Mouse (Mus musculus) intestine, postnatal 0 days (tissue): ENCODE measurements around the gene BC003965. TPM values are rescaled to one million over a fixed set of nuclear protein-coding genes. Genes with fewer than 3 reads are reported as not detected.
"Not testable (repeated sequence)": the region's sequence is repeated elsewhere in the genome, so short reads cannot be mapped to it uniquely, and the experiment has no call there.

Experiments
- ATAC-seq: fragments of 200-750 bp; cut with Nextera tagmentation; 2 replicates; pipeline ENCODE4 v1.8.0; 2017; ENCODE audit warnings: mild to moderate bottlenecking, moderate TSS enrichment, moderate library complexity
- H3K27ac ChIP-seq: fragments of 300-500 bp; sonication (generic); 2 replicates; pipeline ENCODE4 v1.5.1; 2014; ENCODE audit warnings: mild to moderate bottlenecking, low read depth, low read length, moderate library complexity
- H3K27me3 ChIP-seq: fragments of 300-500 bp; sonication (generic); replicated peaks from 2 replicates; pipeline ENCODE4 v1.6.1; 2014; ENCODE audit warnings: low read length, mixed read lengths; ENCODE audit not compliant: control insufficient read depth, insufficient read depth
- H3K36me3 ChIP-seq: fragments of 300-500 bp; sonication (generic); 2 replicates; pipeline ENCODE4 v1.6.1; 2014; ENCODE audit warnings: mild to moderate bottlenecking, moderate library complexity; ENCODE audit not compliant: control insufficient read depth, insufficient read depth
- H3K4me1 ChIP-seq: fragments of 300-500 bp; sonication (generic); replicated peaks from 2 replicates; pipeline ENCODE4 v1.6.1; 2014; ENCODE audit warnings: antibody characterized with exemption, low read length, mixed read lengths; ENCODE audit not compliant: control insufficient read depth, insufficient read depth
- H3K4me2 ChIP-seq: fragments of 300-500 bp; sonication (generic); replicated peaks from 2 replicates; pipeline ENCODE4 v1.6.1; 2014; ENCODE audit warnings: low read depth, mild to moderate bottlenecking, moderate library complexity
- H3K4me3 ChIP-seq: fragments of 300-500 bp; sonication (generic); 2 replicates; pipeline ENCODE4 v1.5.1; 2014; ENCODE audit warnings: low read depth, low read length
- H3K9ac ChIP-seq: fragments of 300-500 bp; sonication (generic); 2 replicates; pipeline ENCODE4 v1.6.1; 2014; ENCODE audit warnings: mild to moderate bottlenecking, low read depth, low read length
- H3K9me3 ChIP-seq: fragments of 300-500 bp; sonication (generic); 2 replicates; pipeline ENCODE4 v1.6.1; 2016; ENCODE audit warnings: mixed run types; ENCODE audit not compliant: control insufficient read depth
- CTCF ChIP-seq: sonication (generic); IDR thresholded peaks from 2 replicates; pipeline ENCODE4 v1.5.1; 2016; ENCODE audit warnings: low read depth, mild to moderate bottlenecking, control low read depth, antibody characterized with exemption, moderate library complexity
- WGBS: fragments of 180-500 bp; shearing (Covaris S2); extraction: QIAGEN DNeasy Blood & Tissue Kit; methylation state at CpG from one replicate; pipeline ENCODE4 v1.1.7; 2014; 5-methylcytosine and 5-hydroxymethylcytosine counted together
- polyA plus RNA-seq: library from polyadenylated mRNA; unstranded; fragments of >200 nt; fragmentation: Nextera tagmentation; extraction: Ambion mirVana; gene quantifications from 2 replicates; pipeline ENCODE4 v1.2.1, GENCODE M21; 2015

The BC003965 gene
- polyA plus RNA-seq, 1 experiment from 2014 or later: 17.5 TPM

DNA sequence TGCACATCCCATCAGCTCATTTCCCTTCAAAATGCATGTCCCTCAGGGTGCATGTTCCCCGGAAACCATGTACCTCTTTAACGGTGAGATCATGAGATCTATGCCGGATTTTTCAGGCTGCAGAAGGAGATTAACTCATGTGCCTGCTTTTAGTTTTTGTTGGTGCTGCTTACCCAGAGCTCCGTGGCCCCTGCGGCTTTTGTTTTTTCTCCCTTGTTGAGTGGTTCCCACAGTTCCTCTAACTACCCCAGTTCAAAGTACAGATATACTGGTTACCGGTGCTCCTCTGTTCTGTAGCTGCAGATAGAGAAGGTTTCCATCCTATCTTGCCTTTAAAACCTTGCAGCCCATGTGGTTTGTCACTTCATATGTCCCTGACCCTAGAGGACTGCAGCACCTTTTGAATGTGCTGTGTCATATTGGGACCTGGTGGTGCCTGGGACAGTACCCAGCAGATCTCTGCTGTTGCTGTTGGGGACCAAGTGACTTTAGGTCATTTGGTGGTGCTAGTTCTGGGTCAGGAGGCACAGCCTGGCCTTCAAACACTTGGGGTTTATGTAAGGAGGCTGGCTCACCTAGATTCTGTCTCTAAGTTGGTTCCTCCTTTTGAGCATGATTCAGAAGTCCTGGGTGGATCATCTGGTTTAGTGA is 38.7 kb downstream of the BC003965 start:
- peak overlapping the region; percentile 57; the same call in 1 of the 2 replicates for H3K27ac ChIP-seq
- H3K27me3 ChIP-seq: no peaks in the 10 kb centered on the region
- no peak overlapping the region for H3K9ac ChIP-seq
- no peak for TF ChIP-seq CTCF
- peaks cover 27% of the 10 kb centered on the region; the same call in 1 of the 2 replicates for H3K36me3 ChIP-seq
- ATAC-seq: no peak; the same call in 1 of the 2 replicates
- no peaks in the 10 kb centered on the region for H3K9me3 ChIP-seq
- peak overlapping the region; percentile 72 for H3K4me2 ChIP-seq
- WGBS: 43% methylated on average over 6 of the region's 6 CpGs
- no peaks in the 10 kb centered on the region for H3K4me1 ChIP-seq
- peak overlapping the region; percentile 27 for H3K4me3 ChIP-seq

DNA sequence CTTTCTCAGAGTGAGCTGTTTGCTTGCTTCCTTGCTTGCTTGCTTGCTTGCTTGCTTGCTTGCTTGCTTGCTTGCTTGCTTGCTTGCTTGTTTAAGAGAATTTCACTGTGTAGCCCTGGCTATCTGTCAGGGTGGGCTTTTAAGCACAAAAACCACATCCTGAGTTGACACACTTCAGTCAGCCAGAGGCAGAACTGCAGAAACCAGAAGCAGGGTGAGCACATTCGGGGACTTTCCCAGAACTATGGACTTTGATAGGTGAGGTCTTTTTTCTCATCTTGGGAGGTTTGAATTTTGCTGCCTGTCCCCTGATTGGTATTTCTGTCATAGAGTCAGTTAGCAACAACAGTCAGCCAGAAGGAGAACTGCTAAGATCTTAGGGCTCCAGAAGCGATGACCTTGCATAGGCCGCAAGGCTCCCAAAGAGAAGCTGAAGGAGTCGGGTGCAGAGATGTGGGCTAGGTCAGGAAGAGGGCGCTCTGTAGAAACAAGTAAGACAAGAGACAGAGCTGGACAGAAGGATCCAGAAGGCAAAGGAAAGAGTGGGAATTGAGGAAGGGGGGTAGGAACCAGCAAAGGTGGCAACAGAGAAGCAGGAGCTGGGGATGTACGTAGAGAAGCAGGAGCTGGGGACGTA is 40.4 kb downstream of the BC003965 start:
- peaks cover 20% of the 10 kb centered on the region; the same call in 1 of the 2 replicates for H3K36me3 ChIP-seq
- no peak overlapping the region for H3K4me3 ChIP-seq
- ATAC-seq: no peak
- WGBS: 88% methylated on average over 7 of the region's 7 CpGs
- no peaks in the 10 kb centered on the region for H3K9me3 ChIP-seq
- no peak overlapping the region for H3K4me2 ChIP-seq
- no peak for TF ChIP-seq CTCF
- H3K27me3 ChIP-seq: no peaks in the 10 kb centered on the region
- no peak overlapping the region for H3K27ac ChIP-seq
- no peaks in the 10 kb centered on the region for H3K4me1 ChIP-seq
- no peak overlapping the region for H3K9ac ChIP-seq

DNA sequence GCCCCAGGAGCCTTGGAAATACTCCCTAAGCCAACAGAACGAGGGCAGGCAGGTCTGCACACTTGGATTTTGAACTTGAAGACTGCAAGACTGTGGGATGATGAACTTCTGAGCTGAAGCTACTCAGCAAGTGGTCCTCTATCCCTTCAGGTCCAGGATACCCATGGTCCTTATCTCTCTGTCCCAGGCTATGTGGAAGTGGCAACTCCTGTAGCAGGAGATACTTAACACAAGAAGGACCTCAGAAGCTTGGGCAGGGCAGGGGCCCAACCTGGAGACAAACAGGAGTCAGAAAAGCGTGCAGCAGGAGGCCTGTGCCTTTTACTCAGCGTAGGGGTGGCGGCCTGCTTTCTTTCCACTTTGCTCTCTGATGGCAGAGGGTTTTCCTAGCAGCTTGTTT is 41.3 kb downstream of the BC003965 start:
- no peak overlapping the region for H3K9ac ChIP-seq
- TF ChIP-seq CTCF: no peak
- no peak overlapping the region for H3K4me2 ChIP-seq
- no peaks in the 10 kb centered on the region for H3K4me1 ChIP-seq
- no peak overlapping the region for H3K27ac ChIP-seq
- no peak for ATAC-seq
- 85% methylated on average over 4 of the region's 4 CpGs for WGBS
- H3K27me3 ChIP-seq: no peaks in the 10 kb centered on the region
- H3K4me3 ChIP-seq: no peak overlapping the region
- H3K36me3 ChIP-seq: peaks cover 23% of the 10 kb centered on the region
- H3K9me3 ChIP-seq: no peaks in the 10 kb centered on the region

DNA sequence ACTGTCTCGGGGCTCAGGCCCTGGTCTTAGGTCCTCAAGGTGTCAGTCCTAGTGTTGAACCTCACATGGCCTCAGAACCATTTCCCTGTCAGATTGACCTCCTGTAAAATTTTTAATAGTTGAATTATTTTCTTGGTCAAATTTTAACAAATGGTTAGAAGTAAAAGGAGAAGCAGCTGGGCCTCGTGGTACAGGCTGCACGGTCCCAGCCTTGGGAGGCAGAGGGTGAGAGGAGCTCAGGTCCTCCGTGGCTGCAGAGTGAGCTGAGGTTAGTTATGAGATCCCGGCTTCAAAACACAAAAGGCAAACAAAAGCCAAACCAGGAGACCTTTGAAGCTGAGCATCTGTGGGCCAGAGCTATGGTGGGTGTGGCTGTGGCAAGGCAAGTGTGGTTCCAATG is 43.6 kb downstream of the BC003965 start:
- Histone ChIP-seq H3K4me1 (no peaks in the 10 kb centered on the region), H3K4me3 (no peak overlapping the region), H3K27me3 (no peaks in the 10 kb centered on the region), H3K4me2 (no peak overlapping the region), H3K36me3 (peaks cover 32% of the 10 kb centered on the region), H3K9me3 (no peaks in the 10 kb centered on the region), H3K9ac (no peak overlapping the region), H3K27ac (no peak overlapping the region)
- no peak for TF ChIP-seq CTCF
- WGBS: 84% methylated on average over 5 of the region's 5 CpGs
- ATAC-seq: no peak

DNA sequence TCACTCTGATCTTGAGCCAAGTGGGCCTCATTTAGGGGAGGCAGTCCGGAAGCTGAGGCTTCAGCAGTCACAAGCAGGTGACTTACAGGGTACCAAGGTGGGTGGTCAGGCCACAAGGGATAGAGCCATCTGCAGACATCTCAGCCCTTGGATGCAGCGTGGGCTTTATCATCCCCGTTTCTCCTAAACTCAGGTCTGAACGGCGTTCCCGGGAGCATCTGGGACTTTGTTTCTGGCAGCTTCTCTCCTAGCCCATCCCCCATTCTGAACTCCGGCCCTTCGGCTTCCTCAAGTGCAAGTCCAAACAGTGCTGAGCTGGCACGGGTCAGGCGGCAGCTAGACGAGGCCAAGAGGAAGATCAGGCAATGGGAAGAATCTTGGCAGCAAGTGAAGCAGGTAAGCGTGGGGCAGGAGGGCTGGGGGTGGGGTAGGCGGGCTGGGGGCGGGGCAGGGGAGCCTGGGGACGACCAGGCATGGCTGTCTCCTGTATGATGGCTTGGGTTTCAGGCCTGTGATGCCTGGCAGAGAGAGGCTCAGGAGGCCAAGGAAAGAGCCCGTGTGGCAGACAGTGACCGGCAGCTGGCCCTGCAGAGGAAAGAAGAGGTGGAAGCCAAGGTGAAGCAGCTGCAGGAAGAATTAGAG is 45.8 kb downstream of the BC003965 start:
- ATAC-seq: peak; percentile 62; the same call in 1 of the 2 replicates

DNA sequence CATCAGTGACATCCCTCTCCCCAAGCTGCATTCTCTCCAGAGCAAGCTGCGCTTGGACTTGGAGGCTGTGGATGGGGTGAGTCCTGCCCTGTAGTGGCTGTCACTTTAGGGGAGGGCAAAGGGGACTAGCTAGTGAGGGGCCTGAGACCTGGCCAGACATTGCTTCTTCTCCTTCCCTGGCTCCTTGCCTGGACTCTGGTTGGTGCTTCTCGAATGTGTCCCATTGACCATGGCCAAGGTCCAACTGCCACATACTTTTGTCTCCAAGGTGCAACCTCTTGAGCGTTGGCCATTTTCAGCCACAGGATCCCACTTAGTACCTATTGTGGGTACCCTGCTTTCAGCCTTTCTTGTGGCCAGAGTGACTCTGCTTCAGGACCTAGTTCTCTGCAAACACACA is 46.3 kb downstream of the BC003965 start:
- no peak overlapping the region for H3K9ac ChIP-seq
- no peaks in the 10 kb centered on the region for H3K4me1 ChIP-seq
- 86% methylated on average over 3 of the region's 3 CpGs for WGBS
- peaks cover 40% of the 10 kb centered on the region for H3K36me3 ChIP-seq
- H3K27me3 ChIP-seq: no peaks in the 10 kb centered on the region
- H3K9me3 ChIP-seq: no peaks in the 10 kb centered on the region
- TF ChIP-seq CTCF: no peak
- no peak overlapping the region for H3K4me3 ChIP-seq
- H3K4me2 ChIP-seq: no peak overlapping the region
- ATAC-seq: no peak
- H3K27ac ChIP-seq: no peak overlapping the region

More for the DNA sequence above, 45.8 kb downstream of the BC003965 start:
- H3K9me3 ChIP-seq, H3K9ac ChIP-seq, H3K4me3 ChIP-seq, H3K4me2 ChIP-seq, H3K27me3 ChIP-seq, H3K27ac ChIP-seq, H3K4me1 ChIP-seq: not testable (repeated sequence)
- H3K36me3 ChIP-seq: peaks cover 37% of the 10 kb centered on the region
- 77% methylated on average over 12 of the region's 17 CpGs for WGBS

DNA sequence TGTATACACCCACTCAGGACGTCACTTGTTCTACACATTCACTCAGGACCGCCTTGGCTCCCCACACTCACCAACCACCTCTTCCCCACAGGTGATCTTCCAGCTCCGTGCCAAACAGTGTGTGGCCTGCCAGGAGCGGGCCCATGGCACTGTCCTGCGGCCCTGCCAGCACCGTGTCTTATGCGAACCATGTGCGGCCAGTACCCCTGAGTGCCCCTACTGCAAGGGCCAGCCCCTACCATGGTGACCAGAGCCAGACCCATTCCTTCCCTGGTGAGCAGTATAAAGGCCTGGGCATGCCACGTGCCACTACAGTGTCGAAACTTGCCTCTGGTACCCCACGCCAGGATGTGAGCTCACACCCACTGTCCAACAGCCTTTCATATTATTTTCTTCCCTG is 47.3 kb downstream of the BC003965 start:
- H3K9ac ChIP-seq, H3K4me1 ChIP-seq, ATAC-seq, H3K4me3 ChIP-seq, H3K27me3 ChIP-seq, H3K4me2 ChIP-seq, H3K9me3 ChIP-seq, H3K27ac ChIP-seq: not testable (repeated sequence)
- H3K36me3 ChIP-seq: peaks cover 41% of the 10 kb centered on the region
- WGBS: 90% methylated on average over 5 of the region's 11 CpGs
